Mouse (Mus musculus): ENCODE measurements around the gene Smim12.

- TF ChIP-seq CTCF (IDR thresholded peaks at IDR 0.05; ENCODE audit: extremely low read depth, insufficient read depth, insufficient read length, insufficient replicate concordance) = no peak
- TF ChIP-seq POLR2A (IDR thresholded peaks at IDR 0.05; ENCODE audit: low read depth, low read length) = no peak
Observed at GRCm38 (mm10) chr4:127292631-127293030, 49.0 kb downstream of the Smim12 start.

Data from spleen, adult 2 months (tissue).